Mouse (Mus musculus) heart, embryonic 13.5 days (tissue): ENCODE data around the gene Baz1b. TPM values are rescaled to one million over a fixed set of nuclear protein-coding genes. Genes with fewer than 3 reads are reported as not detected.

ENCODE experiments used
- ATAC-seq: fragments of 200-750 bp; cut with Nextera tagmentation; 2 replicates; pipeline ENCODE4 v1.8.0; 2017; ENCODE audit warnings: moderate TSS enrichment; ENCODE audit not compliant: insufficient number of reproducible peaks, low FRiP score, low TSS enrichment; ENCODE audit errors: extremely low read depth
- H3K27ac ChIP-seq: fragments of 300-500 bp; sonication (generic); replicated peaks from 2 replicates; pipeline ENCODE4 v1.5.1; 2015; ENCODE audit warnings: moderate library complexity, mild to moderate bottlenecking, inconsistent platforms
- H3K27me3 ChIP-seq: fragments of 300-500 bp; sonication (generic); replicated peaks from 2 replicates; pipeline ENCODE4 v1.6.1; 2015; ENCODE audit warnings: mild to moderate bottlenecking, inconsistent platforms
- H3K36me3 ChIP-seq: fragments of 300-500 bp; sonication (generic); 2 replicates; pipeline ENCODE4 v1.6.1; 2015; ENCODE audit warnings: mild to moderate bottlenecking, inconsistent platforms
- H3K4me1 ChIP-seq: fragments of 300-500 bp; sonication (generic); 2 replicates; pipeline ENCODE4 v1.6.1; 2015; ENCODE audit warnings: inconsistent platforms
- H3K4me2 ChIP-seq: fragments of 300-500 bp; sonication (generic); 2 replicates; pipeline ENCODE4 v1.6.1; 2015; ENCODE audit warnings: inconsistent platforms, mild to moderate bottlenecking, moderate library complexity
- H3K4me3 ChIP-seq: fragments of 300-500 bp; sonication (generic); 2 replicates; pipeline ENCODE4 v1.5.1; 2015; ENCODE audit warnings: moderate library complexity, mild to moderate bottlenecking, inconsistent platforms
- H3K9ac ChIP-seq: fragments of 300-500 bp; sonication (generic); 2 replicates; pipeline ENCODE4 v1.6.1; 2015; ENCODE audit warnings: inconsistent platforms, mild to moderate bottlenecking, moderate library complexity
- H3K9me3 ChIP-seq: fragments of 300-500 bp; sonication (generic); 2 replicates; pipeline ENCODE4 v1.6.1; 2016; ENCODE audit warnings: inconsistent platforms
- WGBS: fragments of 180-500 bp; shearing (Covaris S2); methylation state at CpG from one replicate; pipeline ENCODE4 v1.1.7; 2015; ENCODE audit warnings: mixed read lengths; 5-methylcytosine and 5-hydroxymethylcytosine counted together
- polyA plus RNA-seq: library from polyadenylated mRNA; unstranded; fragments of >200 nt; fragmentation: Nextera tagmentation; extraction: Ambion mirVana; gene quantifications from 2 replicates; pipeline ENCODE4 v1.2.1, GENCODE M21; 2015

Baz1b gene
- polyA plus RNA-seq, 1 experiment from 2014 or later: 21.9 TPM

- Histone ChIP-seq H3K4me1 (no peaks in the 10 kb centered on the region), H3K27me3 (no peaks in the 10 kb centered on the region), H3K9ac (no peak overlapping the region), H3K9me3 (no peaks in the 10 kb centered on the region), H3K36me3 (peaks cover 78% of the 10 kb centered on the region), H3K4me3 (no peak overlapping the region), H3K4me2 (no peak overlapping the region), H3K27ac (no peak overlapping the region)
- ATAC-seq: no peak
- 85% methylated on average over 7 of the region's 7 CpGs for WGBS
Observed at GRCm38 (mm10) chr5:135179616-135180015, 7.4 kb upstream of the Baz1b start.

- WGBS: 92% methylated on average over 14 of the region's 14 CpGs
- Histone ChIP-seq H3K27ac (no peak overlapping the region), H3K9me3 (no peaks in the 10 kb centered on the region), H3K4me2 (no peak overlapping the region), H3K4me1 (peaks cover 3% of the 10 kb centered on the region; the same call in 1 of the 2 replicates), H3K9ac (no peak overlapping the region), H3K27me3 (no peaks in the 10 kb centered on the region), H3K36me3 (peaks cover 68% of the 10 kb centered on the region), H3K4me3 (no peak overlapping the region)
- ATAC-seq: no peak
Observed at GRCm38 (mm10) chr5:135180796-135181195, 6.3 kb upstream of the Baz1b start.

- Histone ChIP-seq H3K27me3 (no peaks in the 10 kb centered on the region), H3K9ac (no peak overlapping the region), H3K9me3 (no peaks in the 10 kb centered on the region), H3K4me3 (no peak overlapping the region), H3K4me2 (no peak overlapping the region), H3K27ac (no peak overlapping the region), H3K36me3 (peaks cover 63% of the 10 kb centered on the region), H3K4me1 (peaks cover 9% of the 10 kb centered on the region)
- WGBS: 77% methylated on average over 6 of the region's 6 CpGs
- ATAC-seq: no peak
Observed at GRCm38 (mm10) chr5:135181776-135182175, 5.3 kb upstream of the Baz1b start.

GRCm38 (mm10) chr5:135183131-135183861 lies 3.8 kb upstream of the Baz1b start:
- WGBS: 57% methylated on average over 8 of the region's 8 CpGs
- no peak for ATAC-seq
- H3K4me1 ChIP-seq: peaks cover 9% of the 10 kb centered on the region
- H3K4me2 ChIP-seq: no peak overlapping the region
- H3K27ac ChIP-seq: peak overlapping the region; percentile 54
- H3K27me3 ChIP-seq: no peaks in the 10 kb centered on the region
- H3K9ac ChIP-seq: peak overlapping the region; percentile 14; the same call in 1 of the 2 replicates
- H3K36me3 ChIP-seq: peaks cover 48% of the 10 kb centered on the region
- H3K4me3 ChIP-seq: no peak overlapping the region
- H3K9me3 ChIP-seq: no peaks in the 10 kb centered on the region

GRCm38 (mm10) chr5:135185016-135185415 lies 2.0 kb upstream of the Baz1b start:
- WGBS: 92% methylated on average over 3 of the region's 3 CpGs
- Histone ChIP-seq H3K9ac (no peak overlapping the region), H3K4me2 (no peak overlapping the region)

GRCm38 (mm10) chr5:135185596-135185995 lies 1.5 kb upstream of the Baz1b start:
- H3K4me2 ChIP-seq: no peak overlapping the region

More at GRCm38 (mm10) chr5:135185016-135185415, 2.0 kb upstream of the Baz1b start:
- H3K4me3 ChIP-seq: no peak overlapping the region
- peaks cover 38% of the 10 kb centered on the region for H3K36me3 ChIP-seq
- H3K27ac ChIP-seq: no peak overlapping the region
- H3K4me1 ChIP-seq: peaks cover 26% of the 10 kb centered on the region
- H3K9me3 ChIP-seq: no peaks in the 10 kb centered on the region
- H3K27me3 ChIP-seq: no peaks in the 10 kb centered on the region
- ATAC-seq: no peak

GRCm38 (mm10) chr5:135186231-135186620 lies 838 bp upstream of the Baz1b start:
- Histone ChIP-seq H3K36me3 (peaks cover 36% of the 10 kb centered on the region), H3K27ac (peak overlapping the region; percentile 96), H3K9ac (peak overlapping the region; percentile 97), H3K9me3 (no peaks in the 10 kb centered on the region), H3K4me1 (peaks cover 33% of the 10 kb centered on the region), H3K27me3 (no peaks in the 10 kb centered on the region), H3K4me3 (peak overlapping the region; percentile 89), H3K4me2 (peak overlapping the region; percentile 84)
- 24% methylated on average over 10 of the region's 10 CpGs for WGBS
- no peak for ATAC-seq

More at GRCm38 (mm10) chr5:135185596-135185995, 1.5 kb upstream of the Baz1b start:
- Histone ChIP-seq H3K36me3 (peaks cover 37% of the 10 kb centered on the region), H3K4me3 (no peak overlapping the region), H3K27me3 (no peaks in the 10 kb centered on the region), H3K9me3 (no peaks in the 10 kb centered on the region), H3K27ac (no peak overlapping the region), H3K4me1 (peaks cover 31% of the 10 kb centered on the region), H3K9ac (no peak overlapping the region)
- no peak for ATAC-seq
- 36% methylated on average over 3 of the region's 3 CpGs for WGBS

GRCm38 (mm10) chr5:135187349-135188213 lies 517 bp downstream of the Baz1b start:
- WGBS: under 1% methylated on average over 90 of the region's 102 CpGs
- peak overlapping the region; percentile 89 for H3K4me3 ChIP-seq

GRCm38 (mm10) chr5:135188214-135188554 lies 1.1 kb downstream of the Baz1b start:
- H3K9ac ChIP-seq: peak overlapping the region; percentile 97
- 2% methylated on average over 8 of the region's 8 CpGs for whole genome bisulfite sequencing
- ATAC-seq: no peak
- H3K4me3 ChIP-seq: peak overlapping the region; percentile 89
- H3K36me3 ChIP-seq: peaks cover 34% of the 10 kb centered on the region
- peak overlapping the region; percentile 96 for H3K27ac ChIP-seq
- peaks cover 48% of the 10 kb centered on the region for H3K4me1 ChIP-seq
- H3K4me2 ChIP-seq: peak overlapping the region; percentile 84
- no peaks in the 10 kb centered on the region for H3K9me3 ChIP-seq
- H3K27me3 ChIP-seq: no peaks in the 10 kb centered on the region

More at GRCm38 (mm10) chr5:135187349-135188213, 517 bp downstream of the Baz1b start:
- Histone ChIP-seq H3K9me3 (no peaks in the 10 kb centered on the region), H3K9ac (peak overlapping the region; percentile 97), H3K27ac (peak overlapping the region; percentile 96), H3K27me3 (no peaks in the 10 kb centered on the region), H3K4me1 (peaks cover 46% of the 10 kb centered on the region), H3K4me2 (peak overlapping the region; percentile 84), H3K36me3 (peaks cover 34% of the 10 kb centered on the region)
- ATAC-seq: peak; percentile 61

- WGBS: 64% methylated on average over 2 of the region's 2 CpGs
- Histone ChIP-seq H3K36me3 (peaks cover 46% of the 10 kb centered on the region), H3K27me3 (no peaks in the 10 kb centered on the region), H3K4me3 (peak overlapping the region; percentile 89), H3K9ac (peak overlapping the region; percentile 97), H3K4me1 (peaks cover 51% of the 10 kb centered on the region), H3K9me3 (no peaks in the 10 kb centered on the region), H3K4me2 (peak overlapping the region; percentile 84), H3K27ac (no peak overlapping the region; the same call in 1 of the 2 replicates)
- ATAC-seq: no peak
Observed at GRCm38 (mm10) chr5:135189281-135190022, 2.4 kb downstream of the Baz1b start.

GRCm38 (mm10) chr5:135191620-135192019 lies 4.6 kb downstream of the Baz1b start:
- Histone ChIP-seq H3K9me3 (no peaks in the 10 kb centered on the region), H3K36me3 (peaks cover 66% of the 10 kb centered on the region), H3K4me1 (peaks cover 50% of the 10 kb centered on the region), H3K27me3 (no peaks in the 10 kb centered on the region), H3K4me2 (no peak overlapping the region), H3K27ac (no peak overlapping the region), H3K4me3 (no peak overlapping the region), H3K9ac (no peak overlapping the region)
- no peak for ATAC-seq
- WGBS: 40% methylated on average over 2 of the region's 2 CpGs
